Mouse (Mus musculus) heart, embryonic 11.5 days (tissue): ENCODE measurements around the gene Znrf2. TPM values are rescaled to one million over a fixed set of nuclear protein-coding genes. Genes with fewer than 3 reads are reported as not detected.

Experiments used
- ATAC-seq: fragments of 200-750 bp; cut with Nextera tagmentation; replicated peaks from 2 replicates; pipeline ENCODE4 v1.8.0; 2017; ENCODE audit warnings: moderate library complexity; ENCODE audit not compliant: insufficient number of reproducible peaks, low FRiP score, low TSS enrichment
- H3K27ac ChIP-seq: fragments of 300-500 bp; sonication (generic); 2 replicates; pipeline ENCODE4 v1.5.1; 2014; ENCODE audit warnings: mild to moderate bottlenecking, low read depth, low read length
- H3K27me3 ChIP-seq: fragments of 300-500 bp; sonication (generic); 2 replicates; pipeline ENCODE4 v1.6.1; 2014; ENCODE audit warnings: mild to moderate bottlenecking, low read length, mixed read lengths; ENCODE audit not compliant: control insufficient read depth, insufficient read depth
- H3K36me3 ChIP-seq: fragments of 300-500 bp; sonication (generic); 2 replicates; pipeline ENCODE4 v1.6.1; 2014; ENCODE audit warnings: mild to moderate bottlenecking, low read length, moderate library complexity, mixed read lengths; ENCODE audit not compliant: control insufficient read depth, insufficient read depth
- H3K4me1 ChIP-seq: fragments of 300-500 bp; sonication (generic); 2 replicates; pipeline ENCODE4 v1.6.1; 2014; ENCODE audit warnings: low read length; ENCODE audit not compliant: control insufficient read depth, insufficient read depth
- H3K4me2 ChIP-seq: fragments of 300-500 bp; sonication (generic); 2 replicates; pipeline ENCODE4 v1.6.1; 2014; ENCODE audit warnings: mild to moderate bottlenecking, moderate library complexity
- H3K4me3 ChIP-seq: fragments of 300-500 bp; sonication (generic); 2 replicates; pipeline ENCODE4 v1.5.1; 2014; ENCODE audit warnings: low read depth, low read length
- H3K9ac ChIP-seq: fragments of 300-500 bp; sonication (generic); 2 replicates; pipeline ENCODE4 v1.6.1; 2014; ENCODE audit warnings: mild to moderate bottlenecking, low read depth, low read length, moderate library complexity
- H3K9me3 ChIP-seq: fragments of 300-500 bp; sonication (generic); replicated peaks from 2 replicates; pipeline ENCODE4 v1.6.1; 2016; ENCODE audit warnings: low read length; ENCODE audit not compliant: control insufficient read depth
- WGBS: fragments of 180-500 bp; shearing (Covaris S2); extraction: QIAGEN DNeasy Blood & Tissue Kit; methylation state at CpG from one replicate; pipeline ENCODE4 v1.1.7; 2014; ENCODE audit not compliant: insufficient replicate concordance; 5-methylcytosine and 5-hydroxymethylcytosine counted together
- polyA plus RNA-seq: library from polyadenylated mRNA; unstranded; fragments of >200 nt; fragmentation: Nextera tagmentation; extraction: Ambion mirVana; gene quantifications from 2 replicates; pipeline ENCODE4 v1.2.1, GENCODE M21; 2014

Gene Znrf2
- polyA plus RNA-seq, 1 experiment from 2014 or later: 3.2 TPM

- H3K9me3 ChIP-seq: no peaks in the 10 kb centered on the region
- no peak overlapping the region for H3K4me2 ChIP-seq
- 75% methylated on average over 3 of the region's 3 CpGs for WGBS
- no peak overlapping the region for H3K27ac ChIP-seq
- H3K27me3 ChIP-seq: no peaks in the 10 kb centered on the region
- no peak overlapping the region for H3K4me3 ChIP-seq
- H3K36me3 ChIP-seq: no peaks in the 10 kb centered on the region
- no peak overlapping the region for H3K9ac ChIP-seq
- H3K4me1 ChIP-seq: no peaks in the 10 kb centered on the region; the same call in 1 of the 2 replicates
- ATAC-seq: no peak
These were observed 74.7 kb downstream of the Znrf2 start for GRCm38 (mm10) chr6:54891384-54891783.

GRCm38 (mm10) chr6:54900256-54900655, 83.5 kb downstream of the Znrf2 start:
- no peak overlapping the region for H3K4me2 ChIP-seq
- H3K36me3 ChIP-seq: no peaks in the 10 kb centered on the region
- no peak overlapping the region for H3K27ac ChIP-seq
- no peak overlapping the region for H3K4me3 ChIP-seq
- no peaks in the 10 kb centered on the region for H3K4me1 ChIP-seq
- no peaks in the 10 kb centered on the region for H3K27me3 ChIP-seq
- H3K9me3 ChIP-seq: no peaks in the 10 kb centered on the region
- WGBS: 79% methylated on average over 2 of the region's 2 CpGs
- no peak overlapping the region for H3K9ac ChIP-seq
- no peak for ATAC-seq

DNA sequence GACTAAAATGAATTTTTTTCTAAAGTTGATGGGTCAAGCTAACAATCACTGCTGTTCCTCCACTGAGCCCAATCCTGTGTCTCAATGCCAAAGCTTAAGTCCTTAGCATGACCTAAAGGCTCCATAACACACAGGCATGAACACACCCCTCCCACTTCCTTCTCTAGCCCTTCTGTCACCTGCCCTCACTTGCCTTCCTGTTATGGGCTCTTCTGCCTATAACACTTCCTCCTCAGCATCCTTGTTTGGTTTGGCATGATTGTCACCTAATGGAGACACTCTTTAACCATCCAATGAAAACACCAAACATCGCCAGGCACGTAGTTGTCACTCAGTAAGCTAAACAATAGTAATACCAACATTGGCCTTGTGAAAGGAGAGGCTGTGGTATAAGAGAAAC, 85.8 kb downstream of the Znrf2 start:
- H3K4me2 ChIP-seq: no peak overlapping the region
- no peaks in the 10 kb centered on the region for H3K36me3 ChIP-seq
- no peak overlapping the region for H3K4me3 ChIP-seq
- no peaks in the 10 kb centered on the region for H3K27me3 ChIP-seq
- 85% methylated on average over 2 of the region's 2 CpGs for WGBS
- no peaks in the 10 kb centered on the region for H3K9me3 ChIP-seq
- no peak overlapping the region for H3K9ac ChIP-seq
- H3K27ac ChIP-seq: no peak overlapping the region
- H3K4me1 ChIP-seq: no peaks in the 10 kb centered on the region
- no peak for ATAC-seq

- H3K27ac ChIP-seq: no peak overlapping the region
- no peak overlapping the region for H3K9ac ChIP-seq
- WGBS: 84% methylated on average over 10 of the region's 10 CpGs
- H3K9me3 ChIP-seq: no peaks in the 10 kb centered on the region
- H3K4me1 ChIP-seq: no peaks in the 10 kb centered on the region
- H3K36me3 ChIP-seq: no peaks in the 10 kb centered on the region
- no peak overlapping the region for H3K4me2 ChIP-seq
- ATAC-seq: no peak
- H3K27me3 ChIP-seq: no peaks in the 10 kb centered on the region
- H3K4me3 ChIP-seq: no peak overlapping the region
These were observed 89.6 kb downstream of the Znrf2 start for GRCm38 (mm10) chr6:54906053-54907040.

- Histone ChIP-seq H3K4me1 (no peaks in the 10 kb centered on the region), H3K9me3 (no peaks in the 10 kb centered on the region), H3K36me3 (no peaks in the 10 kb centered on the region), H3K9ac (no peak overlapping the region), H3K4me2 (no peak overlapping the region), H3K27ac (no peak overlapping the region), H3K4me3 (no peak overlapping the region), H3K27me3 (no peaks in the 10 kb centered on the region)
- WGBS: 66% methylated on average over 4 of the region's 4 CpGs
- no peak for ATAC-seq
These were observed 98.3 kb downstream of the Znrf2 start for GRCm38 (mm10) chr6:54914977-54915376.

DNA sequence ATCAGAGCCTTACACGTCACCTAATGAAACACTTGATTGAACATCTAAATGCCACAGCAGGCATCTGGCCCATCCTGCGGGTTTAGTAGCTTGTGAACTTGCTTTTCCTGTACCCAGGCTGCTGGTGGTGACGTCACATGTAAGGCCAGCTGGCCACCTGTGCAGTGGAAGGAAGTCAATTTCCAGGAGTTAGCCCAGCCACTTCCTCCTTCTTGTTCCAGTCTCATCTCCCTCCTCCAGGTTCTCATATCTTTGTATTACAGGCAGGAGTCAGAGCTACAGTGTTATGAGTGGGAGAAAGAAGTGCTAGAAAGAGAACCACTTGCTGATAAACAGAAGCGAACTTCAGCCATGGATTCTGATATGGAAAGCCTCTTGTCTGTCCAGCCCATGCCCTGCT, 99.4 kb downstream of the Znrf2 start:
- H3K27me3 ChIP-seq: no peaks in the 10 kb centered on the region
- no peaks in the 10 kb centered on the region for H3K4me1 ChIP-seq
- H3K4me3 ChIP-seq: no peak overlapping the region
- H3K27ac ChIP-seq: no peak overlapping the region
- no peak overlapping the region for H3K4me2 ChIP-seq
- no peaks in the 10 kb centered on the region for H3K36me3 ChIP-seq
- H3K9me3 ChIP-seq: no peaks in the 10 kb centered on the region
- 49% methylated on average over 4 of the region's 4 CpGs for WGBS
- ATAC-seq: no peak
- H3K9ac ChIP-seq: no peak overlapping the region

GRCm38 (mm10) chr6:54916941-54917340, 100.2 kb downstream of the Znrf2 start:
- no peaks in the 10 kb centered on the region for H3K27me3 ChIP-seq
- no peak overlapping the region for H3K27ac ChIP-seq
- WGBS: 64% methylated on average over 4 of the region's 4 CpGs

GRCm38 (mm10) chr6:54917523-54917922, 100.8 kb downstream of the Znrf2 start:
- no peak for ATAC-seq
- Histone ChIP-seq H3K4me2 (no peak overlapping the region), H3K27ac (no peak overlapping the region), H3K4me3 (no peak overlapping the region), H3K36me3 (no peaks in the 10 kb centered on the region), H3K27me3 (no peaks in the 10 kb centered on the region), H3K9ac (no peak overlapping the region), H3K4me1 (no peaks in the 10 kb centered on the region), H3K9me3 (no peaks in the 10 kb centered on the region)
- 32% methylated on average over 4 of the region's 4 CpGs for WGBS

More at GRCm38 (mm10) chr6:54916941-54917340, 100.2 kb downstream of the Znrf2 start:
- Histone ChIP-seq H3K9ac (no peak overlapping the region), H3K4me1 (no peaks in the 10 kb centered on the region), H3K4me3 (no peak overlapping the region), H3K36me3 (no peaks in the 10 kb centered on the region), H3K9me3 (no peaks in the 10 kb centered on the region), H3K4me2 (no peak overlapping the region)
- no peak for ATAC-seq

DNA sequence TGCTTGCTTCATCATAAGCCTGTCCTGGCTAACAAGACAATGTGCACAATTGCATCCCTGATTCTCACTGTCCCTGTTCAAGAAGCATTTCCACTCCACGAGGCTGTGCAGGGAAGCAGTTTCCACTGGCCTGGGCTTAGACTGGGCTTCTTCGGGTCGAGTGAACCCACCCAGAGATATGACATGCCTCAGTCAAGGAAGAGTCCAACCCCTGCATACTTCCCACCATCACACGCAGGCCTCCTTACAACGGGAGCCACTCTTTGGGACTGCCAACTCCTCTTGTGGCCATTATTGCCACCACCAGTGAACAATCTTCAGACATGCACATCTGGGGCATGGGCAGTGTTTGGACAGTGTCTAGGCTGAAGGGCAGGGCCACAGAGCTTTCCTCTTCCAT, 101.8 kb downstream of the Znrf2 start:
- Histone ChIP-seq H3K4me2 (no peak overlapping the region), H3K9me3 (no peaks in the 10 kb centered on the region), H3K4me1 (no peaks in the 10 kb centered on the region), H3K9ac (no peak overlapping the region), H3K36me3 (no peaks in the 10 kb centered on the region), H3K27me3 (no peaks in the 10 kb centered on the region; the same call in 1 of the 2 replicates), H3K4me3 (no peak overlapping the region), H3K27ac (no peak overlapping the region)
- no peak for ATAC-seq
- 82% methylated on average over 5 of the region's 5 CpGs for WGBS
